Mouse (Mus musculus) embryonic facial prominence, embryonic 14.5 days (tissue): ENCODE measurements around the gene Desi1. TPM values are rescaled to one million over a fixed set of nuclear protein-coding genes. Genes with fewer than 3 reads are reported as not detected.

Experiments
- ATAC-seq: fragments of 200-750 bp; cut with Nextera tagmentation; 2 replicates; pipeline ENCODE4 v1.8.0; 2017; ENCODE audit warnings: low read depth, moderate number of reproducible peaks, moderate TSS enrichment
- DNase-seq: peaks from one replicate; pipeline ENCODE4 v3.0.0-alpha.2; 2015; ENCODE audit warnings: low spot score
- H3K27ac ChIP-seq: fragments of 300-500 bp; sonication (generic); replicated peaks from 2 replicates; pipeline ENCODE4 v1.5.1; 2014; ENCODE audit warnings: low read depth, mild to moderate bottlenecking, low read length, moderate library complexity
- H3K27me3 ChIP-seq: fragments of 300-500 bp; sonication (generic); replicated peaks from 2 replicates; pipeline ENCODE4 v1.6.1; 2014; ENCODE audit warnings: low read length; ENCODE audit not compliant: control insufficient read depth, insufficient read depth
- H3K36me3 ChIP-seq: fragments of 300-500 bp; sonication (generic); 2 replicates; pipeline ENCODE4 v1.6.1; 2014; ENCODE audit warnings: low read length, mixed read lengths; ENCODE audit not compliant: control insufficient read depth, insufficient read depth
- H3K4me1 ChIP-seq: fragments of 300-500 bp; sonication (generic); 2 replicates; pipeline ENCODE4 v1.6.1; 2014; ENCODE audit warnings: antibody characterized with exemption, low read length; ENCODE audit not compliant: control insufficient read depth, insufficient read depth
- H3K4me2 ChIP-seq: fragments of 300-500 bp; sonication (generic); 2 replicates; pipeline ENCODE4 v1.6.1; 2014; ENCODE audit warnings: low read depth, mild to moderate bottlenecking, low read length, moderate library complexity, mixed read lengths
- H3K4me3 ChIP-seq: fragments of 300-500 bp; sonication (generic); 2 replicates; pipeline ENCODE4 v1.5.1; 2014; ENCODE audit warnings: low read depth, mild to moderate bottlenecking, low read length
- H3K9ac ChIP-seq: fragments of 300-500 bp; sonication (generic); 2 replicates; pipeline ENCODE4 v1.6.1; 2014; ENCODE audit warnings: low read depth, mild to moderate bottlenecking, low read length, moderate library complexity, mixed read lengths
- H3K9me3 ChIP-seq: fragments of 300-500 bp; sonication (generic); 2 replicates; pipeline ENCODE4 v1.6.1; 2016; ENCODE audit warnings: low read length; ENCODE audit not compliant: control insufficient read depth
- WGBS: fragments of 180-500 bp; shearing (Covaris S2); extraction: QIAGEN DNeasy Blood & Tissue Kit; methylation state at CpG from one replicate; pipeline ENCODE4 v1.1.7; 2014; 5-methylcytosine and 5-hydroxymethylcytosine counted together
- polyA plus RNA-seq: library from polyadenylated mRNA; unstranded; fragments of >200 nt; fragmentation: Nextera tagmentation; extraction: Ambion mirVana; gene quantifications from 2 replicates; pipeline ENCODE4 v1.2.1, GENCODE M21; 2014

Gene Desi1
- polyA plus RNA-seq, 1 experiment from 2014 or later: 27.2 TPM

- ATAC-seq (peak; percentile 42), DNase-seq (peak; percentile 27)
These were observed 18.1 kb downstream of the Desi1 start for GRCm38 (mm10) chr15:82015392-82016100.

GRCm38 (mm10) chr15:82014745-82015391 is 18.8 kb downstream of the Desi1 start:
- Histone ChIP-seq H3K9me3 (no peaks in the 10 kb centered on the region), H3K4me3 (peak overlapping the region; percentile 93), H3K9ac (peak overlapping the region; percentile 87), H3K27me3 (no peaks in the 10 kb centered on the region), H3K4me1 (peaks cover 9% of the 10 kb centered on the region), H3K36me3 (peaks cover 6% of the 10 kb centered on the region; the same call in 1 of the 2 replicates), H3K4me2 (peak overlapping the region; percentile 79), H3K27ac (no peak overlapping the region)
- no peak for DNase-seq
- 16% methylated on average over 9 of the region's 9 CpGs for WGBS
- no peak for ATAC-seq

More at GRCm38 (mm10) chr15:82015392-82016100, 18.1 kb downstream of the Desi1 start:
- no peaks in the 10 kb centered on the region for H3K9me3 ChIP-seq
- peaks cover 6% of the 10 kb centered on the region; the same call in 1 of the 2 replicates for H3K36me3 ChIP-seq
- peak overlapping the region; percentile 87 for H3K9ac ChIP-seq
- peak overlapping the region; percentile 93 for H3K4me3 ChIP-seq
- H3K4me2 ChIP-seq: peak overlapping the region; percentile 79
- H3K27me3 ChIP-seq: no peaks in the 10 kb centered on the region
- H3K4me1 ChIP-seq: peaks cover 9% of the 10 kb centered on the region
- WGBS: 0% methylated on average over 29 of the region's 39 CpGs
- H3K27ac ChIP-seq: peak overlapping the region; percentile 61; the same call in 1 of the 2 replicates

GRCm38 (mm10) chr15:82011947-82012346 is 21.7 kb downstream of the Desi1 start:
- Histone ChIP-seq H3K4me2 (no peak overlapping the region), H3K27me3 (no peaks in the 10 kb centered on the region), H3K9ac (no peak overlapping the region), H3K36me3 (no peaks in the 10 kb centered on the region), H3K27ac (no peak overlapping the region), H3K4me3 (no peak overlapping the region), H3K4me1 (peaks cover 9% of the 10 kb centered on the region), H3K9me3 (no peaks in the 10 kb centered on the region)
- DNase-seq (no peak), ATAC-seq (no peak)
- WGBS: 85% methylated on average over 6 of the region's 6 CpGs

- Histone ChIP-seq H3K4me3 (no peak overlapping the region), H3K9ac (no peak overlapping the region), H3K27me3 (no peaks in the 10 kb centered on the region), H3K4me2 (no peak overlapping the region), H3K27ac (no peak overlapping the region), H3K36me3 (peaks cover 35% of the 10 kb centered on the region), H3K9me3 (no peaks in the 10 kb centered on the region), H3K4me1 (no peaks in the 10 kb centered on the region)
- ATAC-seq: no peak
- WGBS: 92% methylated on average over 8 of the region's 8 CpGs
- DNase-seq: no peak
These were observed 29.4 kb downstream of the Desi1 start for GRCm38 (mm10) chr15:82004257-82004656.

GRCm38 (mm10) chr15:81993992-81994391 is 39.7 kb downstream of the Desi1 start:
- Histone ChIP-seq H3K4me2 (no peak overlapping the region), H3K9ac (no peak overlapping the region), H3K4me1 (no peaks in the 10 kb centered on the region), H3K36me3 (peaks cover 60% of the 10 kb centered on the region), H3K9me3 (no peaks in the 10 kb centered on the region), H3K4me3 (no peak overlapping the region), H3K27ac (no peak overlapping the region), H3K27me3 (no peaks in the 10 kb centered on the region)
- DNase-seq: no peak
- 68% methylated on average over 6 of the region's 6 CpGs for WGBS
- ATAC-seq: no peak

- no peaks in the 10 kb centered on the region for H3K9me3 ChIP-seq
- no peak overlapping the region for H3K27ac ChIP-seq
- no peaks in the 10 kb centered on the region for H3K27me3 ChIP-seq
- ATAC-seq: no peak
- no peak overlapping the region for H3K4me2 ChIP-seq
- H3K4me1 ChIP-seq: no peaks in the 10 kb centered on the region
- H3K9ac ChIP-seq: no peak overlapping the region
- 54% methylated on average over 7 of the region's 7 CpGs for WGBS
- no peak overlapping the region for H3K4me3 ChIP-seq
- peaks cover 29% of the 10 kb centered on the region; the same call in 1 of the 2 replicates for H3K36me3 ChIP-seq
- peak; percentile 13 for DNase-seq
These were observed 43.1 kb downstream of the Desi1 start for GRCm38 (mm10) chr15:81990549-81990948.

- Histone ChIP-seq H3K9me3 (no peaks in the 10 kb centered on the region), H3K27me3 (no peaks in the 10 kb centered on the region), H3K36me3 (peaks cover 19% of the 10 kb centered on the region; the same call in 1 of the 2 replicates), H3K27ac (no peak overlapping the region), H3K4me3 (no peak overlapping the region), H3K4me2 (no peak overlapping the region), H3K4me1 (no peaks in the 10 kb centered on the region), H3K9ac (peak overlapping the region; percentile 30; the same call in 1 of the 2 replicates)
- peak; percentile 94 for DNase-seq
- ATAC-seq: peak; percentile 60; the same call in 1 of the 2 replicates
- WGBS: 50% methylated on average over 11 of the region's 11 CpGs
These were observed 44.1 kb downstream of the Desi1 start for GRCm38 (mm10) chr15:81989371-81990062.

- ATAC-seq (no peak), DNase-seq (no peak)
- Histone ChIP-seq H3K4me1 (no peaks in the 10 kb centered on the region), H3K4me3 (no peak within 1 kb of the TSS), H3K36me3 (0 out of 2 replicates have a peak, but pooled peaks cover 2% of the 10 kb centered on the region), H3K27me3 (no peaks in the 10 kb centered on the region), H3K9ac (no peak within 1 kb of the TSS), H3K27ac (no peak within 1 kb of the TSS), H3K4me2 (no peak within 1 kb of the TSS), H3K9me3 (no peaks in the 10 kb centered on the region)
- 88% methylated on average over 3 of the region's 3 CpGs for WGBS
These were observed 46.0 kb downstream of the Desi1 start, which contains the start of gene Xrcc6 for GRCm38 (mm10) chr15:81987646-81988045. Gene Xrcc6 (plus strand): TSS chr15:81987835.
